Mouse (Mus musculus): ENCODE results near the gene Gm17190.
"Not testable (repeated sequence)": the region's sequence is repeated elsewhere in the genome, so short reads cannot be mapped to it uniquely, and the experiment has no call there.

Gene Gm17190

DNA sequence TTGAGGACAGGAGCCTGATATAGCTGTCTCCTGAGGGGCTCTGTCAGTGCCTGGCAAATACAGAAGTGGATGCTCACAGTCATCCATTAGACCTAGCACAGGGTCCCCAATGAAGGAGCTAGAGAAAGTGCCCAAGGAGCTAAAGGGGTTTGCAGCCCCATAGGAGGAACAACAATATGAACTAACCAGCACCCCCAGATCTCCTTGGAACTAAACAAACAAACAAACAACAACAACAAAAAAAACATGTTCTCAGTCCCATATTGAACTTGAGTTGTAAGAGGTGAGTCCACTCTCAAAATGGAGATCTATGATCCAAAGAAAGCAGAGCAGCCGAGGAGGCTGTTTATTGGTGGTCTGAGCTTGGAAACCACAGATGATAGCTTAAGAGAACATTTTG is at the start of gene Gm17190:
TSS of gene Gm17190 (plus strand) at position 301 of the 400 bp plus-strand sequence.
- not testable (repeated sequence) for DNase-seq (ENCODE audit: low read depth in 1 of 2, low spot score in 2 of 2)

DNA sequence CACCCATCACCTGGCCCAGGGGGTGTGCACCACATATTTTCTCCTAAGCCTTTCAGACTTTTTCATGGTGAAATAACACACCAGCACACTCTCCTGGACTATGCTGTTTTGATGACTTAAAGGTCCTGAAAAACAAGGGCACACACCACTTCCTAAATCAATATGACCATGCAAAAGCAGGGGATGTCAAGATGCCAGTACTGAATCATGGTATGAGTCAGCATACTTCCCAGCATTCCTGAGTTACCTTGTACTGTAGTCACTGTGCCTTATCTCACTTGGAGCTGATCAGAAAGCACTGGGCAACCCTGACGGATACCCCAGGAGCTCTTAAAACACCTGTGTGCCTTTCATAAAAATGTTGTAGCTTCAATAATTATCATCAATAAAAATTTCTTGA is 42.3 kb upstream of the Gm17190 start:
- DNase-seq (ENCODE audit: low read depth in 1 of 2, low spot score in 2 of 2) = no peak

DNA sequence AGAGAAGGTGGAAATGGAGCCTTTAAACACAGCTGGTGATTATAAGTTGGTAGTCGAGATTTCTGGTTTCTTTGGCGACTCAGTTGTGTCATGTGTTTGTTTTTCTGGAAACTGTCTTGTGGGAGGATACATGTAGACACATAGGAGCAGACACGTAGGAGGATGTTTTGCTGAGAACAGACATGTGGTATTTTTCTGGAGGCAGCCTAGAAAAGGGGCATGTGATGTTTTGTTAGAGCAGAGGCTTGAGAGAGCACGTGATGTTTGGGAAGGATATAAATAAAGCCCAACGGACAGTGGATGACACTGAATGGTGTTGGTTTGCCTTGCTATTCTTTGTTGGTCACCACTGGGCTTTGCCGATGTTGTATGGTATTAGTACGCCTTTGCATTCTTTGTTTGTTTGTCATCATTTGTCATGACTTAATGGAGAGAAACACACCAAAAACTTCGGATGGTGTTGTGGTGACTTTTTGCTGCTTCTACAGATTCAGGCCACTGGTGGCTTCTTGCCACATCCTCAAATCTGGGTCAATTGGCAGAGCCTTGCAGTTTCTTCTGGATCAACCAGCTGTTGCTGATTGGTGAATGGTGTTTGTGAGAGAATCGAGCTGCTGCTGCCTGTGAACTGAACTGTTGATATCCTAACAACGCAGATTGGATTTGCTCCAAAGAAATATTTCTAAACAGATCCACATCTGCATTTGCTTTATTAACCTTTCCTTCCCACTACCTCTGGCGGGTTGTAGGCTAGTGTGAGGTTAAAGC is 41.4 kb upstream of the Gm17190 start:
- DNase-seq (ENCODE audit: low read depth in 1 of 2, low spot score in 2 of 2) = no peak

DNA sequence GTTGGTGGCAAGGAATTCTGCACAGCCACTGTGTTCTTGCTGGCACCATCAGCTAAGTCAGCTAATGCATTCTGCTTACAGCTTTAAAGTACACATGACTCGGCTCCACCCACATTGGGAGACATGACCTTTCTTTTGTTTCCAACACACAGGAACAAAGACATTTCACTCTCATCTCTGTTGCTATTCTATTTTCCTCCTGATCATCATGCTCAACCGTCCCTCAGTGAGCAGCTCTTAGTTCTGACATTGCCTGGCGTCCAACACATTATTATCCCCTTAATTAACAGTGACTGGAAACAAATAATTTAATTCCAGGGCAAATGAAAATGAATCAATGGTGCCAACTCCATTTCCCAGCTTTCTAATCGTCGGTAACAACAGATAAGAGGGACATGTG is 36.5 kb upstream of the Gm17190 start:
- DNase-seq (ENCODE audit: low read depth in 1 of 2, low spot score in 2 of 2) = no peak

DNA sequence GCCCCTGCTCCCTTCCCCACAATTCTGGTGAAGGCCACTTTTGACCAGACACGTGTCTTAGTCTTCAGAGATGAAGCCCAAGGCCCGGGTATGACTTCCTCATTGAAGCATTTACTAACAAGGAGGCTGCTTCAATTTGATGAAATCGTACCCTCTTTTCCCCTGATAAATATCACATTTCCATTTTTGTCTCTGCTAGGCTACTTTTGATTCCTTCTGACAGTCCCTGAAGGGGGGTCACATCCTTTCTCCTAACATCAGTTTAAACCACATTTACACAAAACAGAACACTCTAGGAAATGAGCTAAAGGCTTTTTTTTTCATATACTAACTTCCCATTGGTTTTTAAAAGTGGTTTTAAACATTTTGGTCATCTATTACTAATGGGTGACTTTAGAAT is 29.1 kb upstream of the Gm17190 start:
- DNase-seq (ENCODE audit: low read depth in 1 of 2, low spot score in 2 of 2) = no peak

DNA sequence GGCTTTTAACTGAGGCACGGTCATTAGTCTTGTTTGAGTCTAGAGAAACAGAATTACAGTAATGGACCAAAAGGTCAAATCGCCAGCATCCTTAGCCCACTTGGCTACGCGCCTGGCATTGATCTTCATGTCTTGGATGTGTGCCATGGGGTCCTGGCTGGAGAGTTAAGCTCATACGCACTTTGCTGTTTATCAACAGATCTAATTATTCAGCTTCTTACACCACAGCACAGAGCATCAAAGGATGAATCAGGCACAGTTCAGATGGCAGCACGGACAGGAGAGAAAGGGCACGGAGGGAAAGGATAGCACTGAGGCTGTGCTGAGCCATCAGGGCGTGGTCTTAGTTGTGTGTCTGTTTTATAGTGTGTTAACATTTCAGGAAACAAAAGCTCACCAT is 8.3 kb upstream of the Gm17190 start:
- no peak for DNase-seq (ENCODE audit: low read depth in 1 of 2, low spot score in 2 of 2)

DNA sequence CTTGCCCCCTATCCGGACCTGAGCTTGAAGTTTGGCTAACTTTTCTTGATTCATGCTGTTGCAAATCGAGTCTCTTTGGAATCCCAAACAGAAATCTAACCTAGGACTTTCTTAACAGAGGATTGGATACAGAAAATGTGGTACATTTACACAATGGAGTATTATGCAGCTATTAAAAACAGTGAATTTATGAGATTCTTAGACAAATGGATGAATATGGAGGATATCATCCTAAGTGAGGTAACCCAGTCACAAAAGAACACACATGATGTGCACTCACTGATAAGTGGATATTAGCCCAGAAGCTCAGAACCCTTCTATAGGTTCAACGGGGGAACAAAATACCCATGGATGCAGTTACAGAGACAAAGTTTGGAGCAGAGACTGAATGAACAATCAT is 578 bp upstream of the Gm17190 start, which contains the start of gene Gm20075:
TSS of gene Gm20075 (minus strand) at position 101 of the 400 bp plus-strand sequence.
- DNase-seq (ENCODE audit: low read depth in 1 of 2, low spot score in 2 of 2) = not testable (repeated sequence)

DNA sequence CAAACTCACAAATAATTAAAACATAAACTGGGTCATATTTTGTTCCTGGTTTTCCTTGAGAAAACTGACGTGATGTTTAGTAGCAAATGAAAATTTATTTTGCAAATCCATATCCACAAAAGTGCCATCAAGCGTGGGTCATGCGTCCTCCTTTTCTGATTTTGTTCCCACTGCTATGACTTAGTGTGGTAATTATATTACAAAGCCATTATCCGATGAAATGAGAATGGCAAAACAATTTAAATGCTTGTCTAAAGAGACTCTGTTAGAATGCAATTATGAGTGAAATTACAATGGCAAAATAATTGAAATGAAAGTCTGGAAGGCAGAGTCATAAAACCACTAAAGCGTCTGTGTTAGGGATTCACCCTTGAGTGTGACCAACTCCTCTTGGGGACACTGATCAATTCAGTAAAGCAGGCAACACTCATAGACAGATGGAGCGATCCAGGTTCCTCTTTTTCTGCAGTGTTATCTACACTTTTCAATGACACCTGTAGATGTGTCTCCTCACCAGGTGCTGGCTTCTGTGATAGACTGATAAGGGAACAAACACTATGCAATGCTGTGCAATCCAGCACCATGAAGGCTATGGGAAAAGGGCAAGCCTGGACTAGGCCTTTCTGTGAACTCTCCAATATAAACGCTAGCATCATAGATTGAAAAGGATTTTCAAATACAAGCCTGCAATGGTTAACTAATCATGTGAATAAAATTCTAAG is 3.9 kb downstream of the Gm17190 start:
- DNase-seq (ENCODE audit: low read depth in 1 of 2, low spot score in 2 of 2) = no peak

DNA sequence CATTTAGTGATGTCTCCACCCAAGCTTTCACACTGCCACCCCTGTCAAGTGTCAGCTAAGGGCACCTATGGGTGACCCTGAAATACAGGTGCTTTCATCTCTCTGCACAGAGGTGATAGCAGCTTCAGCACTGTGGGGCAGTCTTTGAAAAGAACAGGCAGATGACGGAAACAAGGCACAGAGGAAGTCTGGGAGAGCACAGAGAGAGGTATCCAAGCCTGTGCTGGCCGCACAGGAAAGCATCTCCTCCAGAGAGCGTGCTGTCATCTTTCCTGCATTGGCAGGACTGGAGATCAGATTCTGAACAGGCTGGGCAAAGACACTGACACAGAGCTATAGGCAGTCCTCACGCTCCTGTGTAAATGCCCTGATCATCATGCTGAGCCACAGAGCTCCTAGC is 9.1 kb downstream of the Gm17190 start:
- no peak for DNase-seq (ENCODE audit: low read depth in 1 of 2, low spot score in 2 of 2)

DNA sequence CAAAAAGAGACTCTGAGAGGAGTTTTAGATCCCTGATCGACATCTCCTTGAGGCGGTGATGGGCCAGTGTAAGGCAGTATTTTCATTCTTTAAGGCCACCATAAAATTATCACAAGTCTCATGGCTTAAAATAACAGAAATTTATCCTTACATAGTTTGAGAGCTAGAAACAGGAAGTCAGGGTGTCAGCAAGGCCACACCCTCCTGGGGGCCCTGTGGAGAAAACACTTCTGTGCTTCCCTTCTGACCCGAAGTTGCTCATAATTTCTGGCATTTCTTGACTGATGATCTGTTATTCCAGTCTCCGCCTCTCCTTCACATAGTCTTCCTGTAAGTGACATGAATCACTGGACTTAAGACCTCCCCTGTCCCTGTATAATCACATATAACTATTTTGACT is 24.5 kb downstream of the Gm17190 start:
- DNase-seq (ENCODE audit: low read depth in 1 of 2, low spot score in 2 of 2) = no peak

DNA sequence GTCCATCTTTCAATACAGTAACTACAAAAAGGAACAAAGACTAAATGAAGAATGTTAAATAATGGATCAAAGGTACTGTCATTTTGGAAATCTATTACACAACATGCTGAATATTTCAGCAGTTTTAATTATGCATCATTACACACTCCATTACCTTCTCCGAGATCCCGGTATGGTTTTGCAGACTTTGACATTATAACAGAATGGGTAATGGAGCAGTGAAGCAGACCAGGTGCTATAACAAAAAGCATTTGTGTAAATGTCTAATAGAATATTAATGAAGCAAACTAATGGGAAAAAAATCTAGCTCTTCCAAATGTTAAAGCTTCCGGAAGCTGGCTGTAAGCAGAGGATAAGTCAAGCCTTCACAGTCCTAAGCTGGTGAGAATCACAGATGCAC is 28.9 kb downstream of the Gm17190 start:
- DNase-seq (ENCODE audit: low read depth in 1 of 2, low spot score in 2 of 2) = no peak

DNA sequence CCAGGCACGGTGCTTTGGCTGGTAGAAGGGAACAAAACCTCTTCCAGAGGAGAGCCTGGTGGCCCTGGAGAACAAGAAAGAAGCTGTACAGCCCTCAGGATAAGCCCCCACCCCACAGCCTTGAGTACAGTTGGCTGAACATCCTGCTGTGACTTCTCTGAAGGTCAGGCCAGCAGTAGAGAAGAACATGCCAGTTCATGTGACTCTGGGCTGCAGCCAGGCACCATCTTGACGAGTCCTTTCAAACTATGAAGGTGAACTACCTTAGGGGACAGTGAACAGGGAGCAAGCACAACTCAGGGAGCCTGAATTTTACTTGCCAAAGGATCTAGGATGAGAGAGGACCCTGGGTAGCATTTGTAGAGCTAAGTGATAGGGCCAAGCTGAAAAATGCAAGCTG is 30.9 kb downstream of the Gm17190 start:
- DNase-seq (ENCODE audit: low read depth in 1 of 2, low spot score in 2 of 2) = no peak

DNA sequence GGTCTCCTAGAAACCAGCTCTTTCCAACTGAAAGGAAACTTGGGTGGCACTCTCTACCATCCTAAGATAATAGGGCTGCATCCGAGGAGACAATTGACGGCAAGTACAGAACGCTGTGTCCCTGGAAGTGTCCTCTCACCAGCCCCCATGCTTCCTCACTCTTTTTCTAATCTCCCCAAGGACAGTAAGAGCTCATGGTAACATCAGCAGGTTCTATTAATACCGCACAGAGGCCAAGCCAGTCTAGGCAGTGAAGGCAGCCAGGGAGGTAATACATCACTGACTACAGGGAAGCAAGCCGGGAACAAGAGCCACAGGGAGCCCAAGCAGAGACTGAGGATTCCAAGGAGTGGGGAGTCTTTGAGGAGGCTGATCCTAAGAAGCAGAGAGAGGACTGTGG is 43.2 kb downstream of the Gm17190 start:
- DNase-seq (ENCODE audit: low read depth in 1 of 2, low spot score in 2 of 2) = no peak

DNA sequence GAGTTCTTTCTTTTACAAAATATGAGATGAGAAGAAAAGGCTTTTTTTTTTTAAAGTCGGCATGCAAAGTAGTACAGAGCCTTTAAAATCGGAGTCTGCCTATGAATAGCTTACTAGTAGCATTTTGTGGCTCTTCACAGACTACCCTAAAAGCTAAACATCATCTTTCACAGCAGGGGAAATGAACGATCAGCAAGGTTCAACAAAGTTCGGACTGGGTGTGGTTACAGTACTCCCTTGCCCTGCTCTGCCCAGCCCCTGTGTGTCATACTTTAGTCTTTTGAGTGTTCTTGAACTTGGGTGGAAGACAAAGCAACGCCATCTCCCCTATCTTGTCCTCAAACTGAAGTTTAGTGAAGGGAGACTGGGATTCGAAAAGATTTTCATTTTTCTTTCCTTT is 44.8 kb downstream of the Gm17190 start:
- DNase-seq (ENCODE audit: low read depth in 1 of 2, low spot score in 2 of 2) = no peak

DNA sequence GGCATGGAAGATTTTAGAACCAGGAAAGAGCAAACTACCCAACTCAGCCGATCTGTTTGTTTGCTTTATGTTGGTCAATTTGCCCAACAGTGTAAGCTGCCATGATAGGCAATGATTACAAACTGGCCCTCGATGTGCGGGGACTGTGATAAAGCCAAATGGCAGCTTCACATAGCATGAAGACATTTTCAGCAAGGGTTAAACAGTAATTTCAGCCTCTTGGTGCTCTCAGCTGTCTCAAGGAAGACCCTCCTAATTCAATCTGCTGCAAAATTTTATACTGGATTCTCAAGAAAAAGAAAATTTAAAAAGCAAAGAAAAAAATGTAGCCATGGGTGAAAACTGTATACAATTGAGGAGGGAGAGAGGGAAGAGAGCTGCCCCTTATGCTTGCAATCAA is 47.2 kb downstream of the Gm17190 start:
- no peak for DNase-seq (ENCODE audit: low read depth in 1 of 2, low spot score in 2 of 2)

DNA sequence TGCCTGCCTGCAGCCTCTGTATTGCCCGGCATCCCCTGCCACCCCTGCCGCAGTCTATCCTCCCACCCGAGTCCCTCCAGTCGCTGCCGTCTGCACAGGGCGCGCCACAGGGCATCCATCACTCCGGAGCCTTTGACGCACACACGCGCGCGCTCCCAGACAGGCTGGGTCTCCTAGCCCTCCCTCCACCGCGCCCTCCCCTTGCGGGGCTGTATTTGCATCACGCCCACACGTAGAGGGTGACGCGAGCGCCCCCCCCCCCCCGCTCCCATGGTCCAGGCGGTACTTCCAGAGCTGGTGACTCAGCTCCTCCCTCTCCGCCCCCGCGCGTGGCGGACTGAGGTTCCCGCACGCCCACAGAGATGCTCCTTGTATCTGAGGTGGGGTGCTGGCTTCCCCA is 49.2 kb downstream of the Gm17190 start:
- DNase-seq (ENCODE audit: low read depth in 1 of 2, low spot score in 2 of 2) = no peak

DNA sequence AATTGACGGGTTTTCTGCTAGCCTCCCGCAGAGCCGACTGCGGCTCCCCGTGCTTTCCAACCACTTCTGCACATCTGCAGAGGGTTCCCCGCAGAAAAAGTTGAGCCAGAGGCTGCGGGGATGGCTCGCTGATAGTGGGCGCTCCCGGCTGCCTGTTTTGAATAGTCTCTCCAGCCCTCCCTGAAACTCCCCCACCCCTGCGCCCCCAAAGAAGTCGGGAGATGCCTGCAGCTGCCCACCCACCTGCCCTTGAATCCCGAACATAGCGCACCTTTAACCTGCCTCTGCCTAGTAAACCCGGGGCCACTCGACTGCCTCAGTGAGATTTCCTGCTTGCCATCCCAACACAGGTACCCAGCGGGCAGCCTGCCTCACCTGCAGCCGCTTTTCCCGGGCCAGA is 50.1 kb downstream of the Gm17190 start:
- DNase-seq (ENCODE audit: low read depth in 1 of 2, low spot score in 2 of 2) = no peak

DNA sequence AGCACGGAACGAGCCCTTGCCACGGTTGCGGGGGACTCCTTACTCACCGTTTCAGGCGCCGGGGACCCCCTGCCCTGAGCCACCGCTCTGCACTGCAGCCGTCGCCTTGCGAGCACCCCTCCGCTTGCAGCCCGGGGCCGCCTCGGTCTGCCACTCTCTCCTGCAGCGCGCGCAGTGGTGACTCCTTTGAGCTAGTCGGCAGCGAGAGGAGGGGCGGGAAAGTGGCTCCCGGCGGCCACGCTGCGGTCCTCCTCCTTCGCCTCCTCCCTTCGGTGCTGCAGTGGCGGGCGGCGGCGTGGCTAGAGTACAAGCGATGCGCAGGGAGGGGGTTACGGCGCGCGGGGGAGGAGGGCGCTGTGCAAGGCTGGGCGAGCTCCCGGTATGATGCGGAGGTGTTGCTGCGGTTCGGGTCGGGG is 50.6 kb downstream of the Gm17190 start, which contains the start of gene Sv2c:
TSS of gene Sv2c (minus strand) at position 177 of the 416 bp plus-strand sequence.
- DNase-seq (ENCODE audit: low read depth in 1 of 2, low spot score in 2 of 2) = no peak

All from monocyte, adult 2 months (primary cell).